Mouse (Mus musculus) spleen, postnatal 4 days (tissue): ENCODE measurements around the gene Pnn.
"Not testable (repeated sequence)": the region's sequence is repeated elsewhere in the genome, so short reads cannot be mapped to it uniquely, and the experiment has no call there.

Experiments
- DNase-seq, 2 experiments: peaks; one replicate each; pipeline ENCODE4 v3.0.0; 2022; ENCODE audit warnings: low spot score in 2 of 2

Pnn gene

DNA sequence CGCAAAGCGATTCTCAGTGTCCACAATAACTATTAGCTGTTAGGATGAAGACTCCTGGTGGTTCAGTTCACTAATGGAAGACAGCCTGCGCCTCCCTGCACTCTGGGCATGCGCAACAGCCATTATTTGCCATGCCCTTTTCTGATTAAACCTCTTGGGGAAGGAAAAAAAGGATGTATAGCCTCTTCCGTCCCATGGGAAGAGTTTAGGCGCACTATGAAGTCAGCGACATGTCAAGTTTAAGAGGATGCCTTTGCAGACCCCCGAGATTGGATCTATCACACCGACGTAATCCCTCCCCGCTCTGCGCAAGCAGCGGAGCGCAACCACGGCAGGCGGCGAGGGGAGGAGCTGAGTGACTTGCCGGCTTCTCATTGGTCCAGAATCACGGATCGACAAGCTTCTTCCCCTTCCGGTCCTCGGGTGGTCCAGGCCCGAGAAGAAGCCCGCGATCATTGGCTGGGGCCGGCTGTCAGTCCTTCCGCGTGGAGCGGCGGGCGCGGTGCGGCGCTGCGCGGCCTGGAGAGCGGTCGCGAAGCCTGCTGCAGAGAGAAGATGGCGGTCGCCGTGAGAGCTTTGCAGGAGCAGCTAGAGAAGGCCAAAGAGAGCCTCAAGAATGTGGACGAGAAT, at the start of gene Pnn:
Pnn (plus strand) TSS at position 437 of the 630 bp plus-strand sequence.
- DNase-seq, result peak; percentile 96

- DNase-seq, result no peak
Measured at GRCm38 (mm10) chr12:59017970-59018369, 48.7 kb upstream of the Pnn start.

GRCm38 (mm10) chr12:59019891-59020290, 46.8 kb upstream of the Pnn start:
- DNase-seq, result no peak

- no peak for DNase-seq
Measured at GRCm38 (mm10) chr12:59021306-59021705, 45.4 kb upstream of the Pnn start.

DNA sequence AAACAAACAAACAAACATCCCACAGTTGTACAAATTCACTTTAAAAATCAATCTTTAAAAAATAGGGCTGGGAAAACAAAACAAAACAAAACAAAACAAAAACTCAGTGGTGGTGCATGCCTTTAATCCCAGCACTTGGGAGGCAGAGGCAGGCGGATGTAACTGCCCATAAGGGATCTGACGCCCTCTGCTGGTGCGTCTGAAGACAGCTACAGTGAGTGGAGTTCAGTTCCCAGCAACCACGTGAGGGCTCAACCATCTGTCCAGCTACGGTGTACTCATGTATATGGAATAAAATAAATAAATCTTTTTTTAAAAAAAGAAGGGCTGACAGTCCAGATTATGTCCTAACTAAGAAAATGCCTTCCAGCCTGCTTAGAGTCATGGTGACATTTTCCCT, 34.6 kb upstream of the Pnn start:
- no peak for DNase-seq

GRCm38 (mm10) chr12:59039162-59039970, 27.3 kb upstream of the Pnn start:
- DNase-seq, result no peak

DNA sequence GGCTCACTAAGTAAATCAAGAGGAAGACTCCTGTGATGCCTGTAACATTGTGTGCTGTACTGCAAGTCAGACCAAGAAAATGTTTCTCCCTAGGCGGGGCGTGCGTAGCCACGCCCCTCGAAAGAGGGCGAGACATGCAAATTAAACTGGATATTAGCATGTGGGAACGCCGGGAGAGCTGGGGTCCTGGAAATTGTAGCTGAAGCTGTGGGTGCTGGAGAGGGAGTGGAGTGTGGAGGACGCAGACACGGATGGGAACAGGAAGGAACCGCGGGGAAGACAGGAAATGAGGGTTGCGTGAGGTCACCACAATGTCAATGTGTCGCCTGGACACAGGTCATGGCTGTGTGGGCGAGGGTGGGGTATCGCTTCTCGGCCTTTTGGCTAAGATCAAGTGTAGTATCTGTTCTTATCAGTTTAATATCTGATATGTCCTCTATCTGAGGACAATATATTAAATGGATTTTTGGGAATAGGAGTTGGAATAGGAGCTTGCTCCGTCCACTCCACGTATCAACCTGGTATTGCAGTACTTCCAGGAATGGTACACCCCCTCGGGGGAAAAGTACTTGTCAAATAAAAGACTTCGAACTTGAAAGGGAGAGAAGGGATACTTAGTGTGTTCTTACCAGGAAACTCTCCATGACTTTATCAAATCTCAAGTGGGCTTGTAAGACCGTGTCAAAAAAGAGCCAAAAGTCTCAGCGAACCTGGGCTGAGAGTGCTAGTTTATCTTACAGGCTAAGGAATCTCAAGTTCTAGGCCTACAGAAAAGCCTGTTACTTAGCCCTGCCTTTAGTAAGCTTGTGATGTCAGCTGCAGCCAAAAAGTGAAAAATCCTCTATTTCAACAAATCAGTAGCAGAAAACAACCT, 26.5 kb upstream of the Pnn start:
- peak; percentile 58 to 71 for DNase-seq

DNA sequence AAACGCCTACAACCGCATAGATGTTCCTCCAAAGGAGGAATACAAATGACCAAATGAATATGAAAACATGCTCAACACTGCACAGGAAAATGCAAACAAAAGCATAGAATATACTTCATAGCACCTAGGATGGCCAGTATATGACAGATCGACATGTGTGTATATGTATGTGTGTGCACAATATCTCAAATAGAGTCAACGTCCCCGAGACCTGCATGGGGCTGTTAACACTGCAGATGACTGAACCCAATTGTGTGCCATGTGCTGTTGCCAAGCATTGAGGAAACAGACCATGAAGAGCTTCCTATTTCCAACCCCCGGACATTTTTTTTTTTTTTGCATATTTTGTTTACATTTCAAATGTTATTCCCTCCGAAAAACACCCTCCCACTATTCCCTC, 25.8 kb upstream of the Pnn start:
- DNase-seq, result no peak

- DNase-seq, result no peak
Measured at GRCm38 (mm10) chr12:59052470-59052869, 14.2 kb upstream of the Pnn start.

DNA sequence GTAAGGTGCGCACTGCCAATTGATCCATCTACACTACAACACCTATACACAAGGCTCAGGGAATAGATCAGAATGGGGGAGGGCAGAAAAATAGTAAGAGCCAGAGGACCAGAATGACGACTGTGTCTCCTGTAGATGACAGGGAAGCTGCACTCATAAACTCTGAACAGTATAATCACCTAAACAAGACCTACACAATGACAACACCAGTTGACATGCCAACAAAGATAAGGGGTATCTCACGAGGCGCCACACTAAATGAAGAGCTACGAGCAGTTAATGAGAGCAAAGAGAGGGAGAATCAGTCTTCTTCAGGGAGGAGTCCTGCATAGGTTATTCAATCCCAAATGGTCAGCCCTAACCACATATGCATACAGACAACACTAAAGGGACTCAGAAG, 13.5 kb upstream of the Pnn start:
- DNase-seq, result no peak

- no peak for DNase-seq
Measured at GRCm38 (mm10) chr12:59053976-59054375, 12.7 kb upstream of the Pnn start.

DNA sequence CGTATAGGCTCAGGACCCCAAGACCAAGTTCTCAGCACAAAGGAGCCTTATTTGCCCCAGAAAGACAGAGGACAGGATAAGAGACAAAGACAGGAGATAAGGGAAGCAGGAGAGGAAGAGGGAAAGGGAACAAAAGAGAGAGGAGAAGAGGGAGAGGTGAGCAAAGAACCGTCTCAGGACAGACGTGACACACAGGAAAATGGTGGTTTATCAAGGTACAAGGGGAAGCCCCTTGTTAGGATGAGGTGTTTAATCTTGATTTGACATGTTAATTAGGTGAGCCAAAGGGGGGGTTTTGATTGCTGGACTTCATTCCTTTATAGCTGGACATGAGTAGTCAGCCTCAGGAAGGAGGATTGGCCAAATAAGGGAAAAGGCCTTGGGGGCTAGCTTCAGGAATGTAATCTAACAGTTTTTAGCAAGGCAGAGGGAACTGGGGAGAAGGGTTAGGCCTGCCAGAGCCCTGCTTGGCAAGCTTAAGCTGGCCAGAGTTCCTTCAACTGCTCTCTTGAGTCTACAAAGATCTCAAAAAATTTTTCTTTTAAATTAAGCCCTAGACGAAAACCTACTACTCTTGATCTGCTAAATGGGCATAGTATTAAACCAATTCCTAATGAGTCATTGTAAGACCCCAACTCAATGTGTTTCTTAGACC, 11.4 kb upstream of the Pnn start:
- no peak for DNase-seq

DNA sequence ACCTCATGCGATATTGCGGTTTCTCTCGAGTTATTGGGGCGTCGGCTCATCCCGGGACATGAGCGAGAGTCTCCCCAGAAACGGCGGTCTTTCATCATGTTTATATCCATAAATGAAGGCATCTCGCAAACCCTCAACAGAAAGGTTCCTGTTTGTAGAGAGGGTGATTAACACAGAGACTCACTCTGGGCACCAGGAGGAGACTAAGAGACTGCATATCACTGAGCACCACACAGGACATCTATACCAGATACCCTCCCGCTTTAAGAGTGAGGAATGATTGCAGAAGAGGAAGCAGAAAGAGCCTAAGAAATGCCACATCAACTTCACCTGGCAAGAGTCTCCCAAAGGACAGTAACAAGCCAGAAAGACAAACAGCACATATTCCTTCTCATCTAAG, 10.5 kb upstream of the Pnn start:
- no peak for DNase-seq

- DNase-seq, result not testable (repeated sequence)
Measured at GRCm38 (mm10) chr12:59058242-59058641, 8.4 kb upstream of the Pnn start.

DNA sequence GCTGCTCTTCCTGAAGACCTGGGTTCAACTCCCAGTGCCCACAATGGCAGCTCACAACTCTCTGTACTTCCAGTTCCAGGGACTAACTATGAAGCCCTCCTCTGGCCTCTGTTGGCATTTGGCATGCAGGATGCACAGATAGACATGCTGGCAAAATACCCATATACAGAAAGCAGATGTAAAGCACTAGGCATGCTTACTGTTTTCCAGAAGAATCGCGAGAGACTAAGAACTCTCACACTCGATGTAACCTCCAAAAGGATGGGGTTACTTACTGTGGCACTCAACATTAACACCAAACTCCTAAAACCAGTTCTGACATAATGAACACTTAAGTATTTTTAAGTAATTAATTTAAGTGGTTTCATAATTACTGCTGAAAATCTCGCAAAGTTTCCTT, 6.4 kb upstream of the Pnn start:
- no peak for DNase-seq

DNA sequence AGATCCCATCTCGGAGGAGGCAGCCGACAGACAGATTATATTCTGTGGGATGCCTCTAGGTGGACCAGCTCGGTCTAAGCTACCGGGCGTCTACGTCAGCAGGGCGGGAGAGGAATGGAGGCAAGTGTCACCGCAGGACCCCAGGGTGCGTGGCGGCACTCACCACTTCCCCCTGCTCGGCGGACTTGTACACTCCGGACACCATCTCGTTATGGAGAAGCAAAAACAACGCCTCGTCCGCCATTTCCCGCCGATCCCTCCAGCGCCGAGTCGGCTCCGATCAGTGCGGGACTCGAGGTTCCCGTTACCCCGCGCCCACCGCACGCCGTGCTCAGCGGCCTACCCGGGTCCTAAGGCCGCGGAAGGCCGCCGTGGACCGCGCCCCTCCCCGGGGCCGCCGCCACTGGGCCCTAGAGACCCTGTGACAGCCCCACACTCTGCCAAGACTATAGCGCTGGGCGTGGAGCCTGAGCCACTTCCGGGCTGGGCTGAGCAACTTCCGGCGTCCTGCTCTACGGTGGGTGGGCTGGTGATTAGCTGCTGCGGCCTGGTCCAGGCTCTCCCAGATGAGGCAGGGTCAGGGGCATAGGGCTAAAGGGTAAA, 5.6 kb upstream of the Pnn start, which contains the start of gene Trappc6b:
Trappc6b (minus strand) TSS at position 480 of the 603 bp plus-strand sequence.
- DNase-seq, result peak; percentile 71 to 86

DNA sequence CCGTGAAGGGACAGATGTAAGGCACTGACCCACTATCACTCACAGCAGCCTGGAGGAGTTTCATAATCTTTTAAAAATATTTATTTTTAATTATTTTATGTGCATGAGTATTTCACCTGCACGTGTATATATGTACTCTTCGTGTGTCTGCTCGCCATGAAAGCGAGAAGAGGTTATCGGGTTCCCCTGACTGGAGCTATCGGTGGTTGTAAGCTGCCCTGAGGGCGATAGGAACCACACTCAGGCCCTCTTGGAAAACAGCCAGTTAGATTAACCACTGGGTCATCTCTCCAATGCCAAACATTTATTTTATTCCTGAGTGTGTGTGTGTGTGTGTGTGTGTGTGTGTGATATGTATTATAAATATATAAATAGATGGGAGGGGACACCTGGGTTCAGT, 1.8 kb upstream of the Pnn start:
- no peak for DNase-seq

GRCm38 (mm10) chr12:59065776-59066175, 908 bp upstream of the Pnn start:
- no peak for DNase-seq

DNA sequence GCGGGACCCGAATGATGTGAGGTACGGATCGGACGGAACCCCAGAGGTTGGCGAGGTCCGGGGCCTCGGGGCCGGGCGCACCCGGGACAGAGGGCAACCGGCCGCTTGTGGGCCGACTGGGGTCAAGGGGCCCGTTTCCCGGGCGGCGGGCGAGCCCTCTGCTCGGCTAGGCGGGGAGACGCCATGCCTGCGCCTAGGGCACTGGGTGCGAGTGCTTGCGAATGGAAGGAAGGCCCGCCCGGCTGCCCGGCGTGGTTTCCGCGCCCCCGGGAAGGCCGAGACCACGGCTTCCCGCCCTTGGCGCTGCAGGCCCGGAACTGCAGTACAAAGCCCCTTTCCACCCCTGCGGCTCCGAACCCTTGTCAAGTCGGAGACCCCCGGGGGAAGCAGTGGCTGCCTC, 411 bp downstream of the Pnn start:
- DNase-seq, result peak; percentile 48 to 82

DNA sequence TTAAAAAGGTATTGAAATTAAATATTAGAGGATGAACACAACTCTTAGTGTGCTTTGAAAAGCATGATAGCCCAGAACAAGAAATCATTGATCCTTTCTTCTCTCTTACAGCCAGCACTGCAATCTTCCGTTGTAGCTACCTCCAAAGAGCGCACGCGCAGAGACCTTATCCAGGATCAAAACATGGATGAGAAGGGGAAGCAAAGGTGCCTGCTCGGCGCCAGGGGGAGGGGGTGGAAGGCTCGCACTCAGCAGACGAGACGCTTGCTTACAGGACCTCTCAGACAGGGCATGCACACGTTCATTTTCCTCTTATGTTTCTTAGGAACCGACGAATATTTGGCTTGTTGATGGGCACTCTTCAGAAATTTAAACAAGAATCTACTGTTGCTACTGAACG, 2.1 kb downstream of the Pnn start:
- DNase-seq, result no peak

GRCm38 (mm10) chr12:59072286-59072685, 5.6 kb downstream of the Pnn start:
- DNase-seq, result peak in 1 of 2 experiments; percentile 58
